Mouse (Mus musculus): ENCODE results near the gene Rap2b.

Rap2b gene

GRCm38 (mm10) chr3:61386368-61386767, 24.9 kb downstream of the Rap2b start:
- DNase-seq, result no peak

GRCm38 (mm10) chr3:61391564-61391963, 30.1 kb downstream of the Rap2b start:
- no peak for DNase-seq

GRCm38 (mm10) chr3:61392881-61393280, 31.4 kb downstream of the Rap2b start:
- DNase-seq, result no peak

DNA sequence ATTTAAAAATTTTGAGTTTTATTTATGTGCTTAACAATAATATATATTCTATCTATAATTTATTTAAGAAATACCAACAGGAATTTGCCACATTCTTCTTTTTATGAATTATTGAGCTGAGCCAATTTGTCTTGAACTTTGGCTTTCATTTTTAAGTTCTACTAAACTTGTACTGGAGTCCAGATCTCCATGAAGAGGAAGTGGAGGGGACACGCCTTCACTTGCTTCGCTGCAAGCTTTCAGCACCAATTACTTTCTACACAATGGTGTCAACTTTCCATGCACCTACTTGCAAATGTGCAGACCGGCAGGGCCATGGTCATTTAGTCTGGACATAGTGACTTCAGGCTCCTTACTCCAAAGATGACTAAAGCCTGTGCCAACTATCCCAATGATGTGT, 32.1 kb downstream of the Rap2b start:
- no peak for DNase-seq

DNA sequence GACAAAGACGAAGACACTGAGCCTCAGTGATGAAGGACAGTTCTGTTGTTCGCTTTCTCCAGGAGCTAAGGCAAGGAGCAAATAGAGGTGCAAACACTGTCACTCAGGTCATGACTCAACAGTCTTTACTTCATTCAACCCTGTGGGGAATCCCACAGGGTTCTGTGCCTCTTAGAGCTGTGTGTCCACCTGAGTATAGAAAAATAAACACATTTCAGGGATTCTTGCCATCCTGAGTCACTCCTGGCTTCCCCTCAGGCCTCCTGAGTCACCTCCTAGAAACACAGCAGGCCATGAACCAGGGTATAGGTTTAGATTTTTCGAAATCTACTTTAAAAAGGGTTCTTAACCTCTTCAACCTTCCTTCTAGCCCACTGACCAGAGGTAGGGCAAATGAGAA, 33.9 kb downstream of the Rap2b start:
- DNase-seq, result no peak

DNA sequence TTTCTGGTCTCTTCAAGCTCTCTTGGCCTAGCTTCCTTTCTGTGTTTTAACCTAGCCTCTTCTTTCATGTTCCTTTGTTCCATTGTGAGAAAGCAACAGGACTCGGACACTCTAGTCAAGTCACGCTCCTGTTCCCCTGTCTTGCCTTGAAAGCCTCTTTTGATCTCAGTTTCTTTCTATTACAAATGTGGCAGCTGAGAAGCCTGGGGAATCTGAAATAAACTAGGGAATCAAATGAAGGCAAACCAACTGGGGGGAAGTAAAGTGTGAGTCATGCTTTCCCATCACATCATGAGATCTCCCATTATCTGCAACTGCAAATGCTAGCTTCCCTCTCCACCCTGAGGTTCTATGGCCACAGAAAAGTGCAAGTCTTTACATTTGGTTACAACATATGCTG, 35.3 kb downstream of the Rap2b start:
- DNase-seq, result no peak

DNA sequence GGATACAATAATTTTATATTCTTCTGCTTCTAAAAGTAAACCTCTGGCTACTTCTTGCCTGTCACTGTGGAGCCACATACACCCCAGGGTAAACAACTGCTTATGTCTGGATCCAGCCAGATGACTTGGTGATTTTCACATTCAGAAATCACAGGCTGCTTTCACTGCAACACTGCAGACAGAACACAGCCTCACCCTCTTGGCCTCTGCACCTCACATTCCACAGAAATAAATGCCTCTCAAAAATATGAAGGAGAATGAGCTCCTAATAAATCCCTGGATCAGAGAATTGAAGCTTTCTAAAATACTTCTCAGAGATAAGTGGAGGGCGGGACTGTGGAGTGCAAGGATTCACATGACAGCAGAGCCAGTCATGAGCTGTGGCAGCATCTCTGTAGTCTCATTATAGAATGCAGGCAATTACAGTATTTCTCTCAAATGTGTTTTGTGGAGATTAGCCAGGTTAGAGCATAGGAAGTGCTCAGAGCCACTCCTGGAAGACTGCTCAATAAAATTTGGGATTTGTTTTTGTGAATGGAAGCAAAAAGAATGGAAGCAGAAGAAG, 39.5 kb downstream of the Rap2b start:
- DNase-seq, result no peak

- no peak for DNase-seq
These were observed 45.5 kb downstream of the Rap2b start for GRCm38 (mm10) chr3:61406921-61407320.

- DNase-seq, result peak; percentile 3 to 9
These were observed 48.2 kb downstream of the Rap2b start for GRCm38 (mm10) chr3:61409683-61410082.

DNA sequence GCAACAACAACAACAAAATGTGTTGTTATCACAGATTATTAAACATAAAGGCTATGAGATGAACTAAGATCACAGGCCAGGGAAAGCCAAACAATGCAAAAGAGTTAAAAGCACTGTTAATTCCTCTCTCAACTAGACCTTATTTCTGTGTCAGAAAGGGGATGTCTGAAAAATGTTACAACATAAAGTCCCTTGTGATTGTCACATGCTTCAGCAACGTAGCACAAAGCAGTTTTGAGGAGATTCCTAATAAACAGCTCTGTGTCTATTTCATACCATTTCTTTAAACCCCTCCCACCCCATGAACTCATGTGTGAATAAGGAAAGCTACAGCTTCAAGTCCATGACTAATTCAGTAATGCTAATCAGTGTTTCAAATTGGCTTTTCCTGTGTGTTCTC, 54.4 kb downstream of the Rap2b start:
- no peak for DNase-seq
